Mouse (Mus musculus): ENCODE measurements at regions not wholly inside any gene's neighbourhood (a gene's known extent, or its start where the extent isn't known, plus 50 kb on each side); places are given as distances from the start of the nearest gene placed in this dataset.
A peak's percentile ranks its signal among the peaks of the same experiment; 100 is the strongest.

- H3K27ac ChIP-seq, result no peak overlapping the region
- WGBS, result 94% methylated on average over 1 of the region's 1 CpGs
These were observed 133.2 kb upstream of the Marcks start for GRCm38 (mm10) chr10:37271967-37272366.

GRCm38 (mm10) chr10:37270236-37271000, 131.7 kb upstream of the Marcks start:
- no peak for DNase-seq (ENCODE audit: low spot score)
- no peaks in the 10 kb centered on the region for H3K4me1 ChIP-seq
- H3K9me3 ChIP-seq (replicated peaks), result no peaks in the 10 kb centered on the region
- 88% methylated on average over 10 of the region's 10 CpGs for WGBS
- H3K4me3 ChIP-seq, result no peak overlapping the region
- no peak overlapping the region for H3K27ac ChIP-seq
- H3K27me3 ChIP-seq (ENCODE audit: low read depth, poor library complexity, severe bottlenecking), result no peaks in the 10 kb centered on the region
- no peaks in the 10 kb centered on the region for H3K36me3 ChIP-seq

More at GRCm38 (mm10) chr10:37271967-37272366, 133.2 kb upstream of the Marcks start:
- Histone ChIP-seq H3K4me1 (no peaks in the 10 kb centered on the region), H3K4me3 (no peak overlapping the region), H3K36me3 (no peaks in the 10 kb centered on the region), H3K27me3 (ENCODE audit: low read depth, poor library complexity, severe bottlenecking) (no peaks in the 10 kb centered on the region), H3K9me3 (replicated peaks) (no peaks in the 10 kb centered on the region)
- no peak for DNase-seq (ENCODE audit: low spot score)

- Histone ChIP-seq H3K4me3 (no peak overlapping the region), H3K27me3 (ENCODE audit: low read depth, poor library complexity, severe bottlenecking) (no peaks in the 10 kb centered on the region), H3K36me3 (no peaks in the 10 kb centered on the region), H3K9me3 (replicated peaks) (no peaks in the 10 kb centered on the region), H3K4me1 (no peaks in the 10 kb centered on the region), H3K27ac (no peak overlapping the region)
- 48% methylated on average over 1 of the region's 1 CpGs for WGBS
- no peak for DNase-seq (ENCODE audit: low spot score)
These were observed 128.2 kb upstream of the Marcks start for GRCm38 (mm10) chr10:37266909-37267308.

GRCm38 (mm10) chr10:37260791-37261488, 122.2 kb upstream of the Marcks start:
- H3K4me1 ChIP-seq, result no peaks in the 10 kb centered on the region
- 76% methylated on average over 8 of the region's 8 CpGs for WGBS
- no peaks in the 10 kb centered on the region for H3K36me3 ChIP-seq
- H3K9me3 ChIP-seq (replicated peaks), result no peaks in the 10 kb centered on the region
- DNase-seq (ENCODE audit: low spot score), result no peak
- H3K4me3 ChIP-seq, result no peak overlapping the region
- no peaks in the 10 kb centered on the region for H3K27me3 ChIP-seq (ENCODE audit: low read depth, poor library complexity, severe bottlenecking)
- no peak overlapping the region for H3K27ac ChIP-seq

- WGBS, result 95% methylated on average over 3 of the region's 3 CpGs
- Histone ChIP-seq H3K4me3 (no peak overlapping the region), H3K27ac (no peak overlapping the region), H3K4me1 (no peaks in the 10 kb centered on the region), H3K36me3 (no peaks in the 10 kb centered on the region), H3K9me3 (replicated peaks) (no peaks in the 10 kb centered on the region), H3K27me3 (ENCODE audit: low read depth, poor library complexity, severe bottlenecking) (no peaks in the 10 kb centered on the region)
- no peak for DNase-seq (ENCODE audit: low spot score)
These were observed 120.5 kb upstream of the Marcks start for GRCm38 (mm10) chr10:37259186-37259585.

- Histone ChIP-seq H3K4me3 (no peak overlapping the region), H3K27ac (no peak overlapping the region), H3K27me3 (ENCODE audit: low read depth, poor library complexity, severe bottlenecking) (no peaks in the 10 kb centered on the region), H3K9me3 (replicated peaks) (no peaks in the 10 kb centered on the region), H3K36me3 (no peaks in the 10 kb centered on the region), H3K4me1 (no peaks in the 10 kb centered on the region)
- no peak for DNase-seq (ENCODE audit: low spot score)
- 79% methylated on average over 6 of the region's 6 CpGs for WGBS
These were observed 118.8 kb upstream of the Marcks start for GRCm38 (mm10) chr10:37257544-37257943.

- Histone ChIP-seq H3K9me3 (replicated peaks) (no peaks in the 10 kb centered on the region), H3K27ac (peak overlapping the region; percentile 37), H3K4me1 (peaks cover 7% of the 10 kb centered on the region), H3K36me3 (no peaks in the 10 kb centered on the region), H3K4me3 (no peak overlapping the region), H3K27me3 (ENCODE audit: low read depth, poor library complexity, severe bottlenecking) (no peaks in the 10 kb centered on the region)
- no peak for DNase-seq (ENCODE audit: low spot score)
- WGBS, result 86% methylated on average over 6 of the region's 6 CpGs
These were observed 112.3 kb upstream of the Marcks start for GRCm38 (mm10) chr10:37250934-37251521.

- peak overlapping the region; percentile 42; the same call in 1 of the 2 replicates for H3K27ac ChIP-seq
These were observed 111.4 kb upstream of the Marcks start for GRCm38 (mm10) chr10:37250157-37250556.

GRCm38 (mm10) chr10:37249511-37249910, 110.8 kb upstream of the Marcks start:
- peaks cover 7% of the 10 kb centered on the region for H3K4me1 ChIP-seq
- H3K27ac ChIP-seq, result peak overlapping the region; percentile 42; the same call in 1 of the 2 replicates
- DNase-seq (ENCODE audit: low spot score), result no peak
- H3K27me3 ChIP-seq (ENCODE audit: low read depth, poor library complexity, severe bottlenecking), result no peaks in the 10 kb centered on the region
- 87% methylated on average over 4 of the region's 4 CpGs for WGBS
- H3K36me3 ChIP-seq, result no peaks in the 10 kb centered on the region
- H3K9me3 ChIP-seq (replicated peaks), result no peaks in the 10 kb centered on the region
- no peak overlapping the region for H3K4me3 ChIP-seq

More at GRCm38 (mm10) chr10:37250157-37250556, 111.4 kb upstream of the Marcks start:
- no peaks in the 10 kb centered on the region for H3K9me3 ChIP-seq (replicated peaks)
- no peaks in the 10 kb centered on the region for H3K36me3 ChIP-seq
- no peaks in the 10 kb centered on the region for H3K27me3 ChIP-seq (ENCODE audit: low read depth, poor library complexity, severe bottlenecking)
- WGBS, result 34% methylated on average over 2 of the region's 2 CpGs
- H3K4me3 ChIP-seq, result no peak overlapping the region
- no peak for DNase-seq (ENCODE audit: low spot score)
- H3K4me1 ChIP-seq, result peaks cover 7% of the 10 kb centered on the region

- no peak overlapping the region for H3K27ac ChIP-seq
- H3K9me3 ChIP-seq (replicated peaks), result no peaks in the 10 kb centered on the region
- no peak overlapping the region for H3K4me3 ChIP-seq
- DNase-seq (ENCODE audit: low spot score), result no peak
- peaks cover 9% of the 10 kb centered on the region for H3K4me1 ChIP-seq
- H3K27me3 ChIP-seq (ENCODE audit: low read depth, poor library complexity, severe bottlenecking), result no peaks in the 10 kb centered on the region
- no peaks in the 10 kb centered on the region for H3K36me3 ChIP-seq
These were observed 108.4 kb upstream of the Marcks start for GRCm38 (mm10) chr10:37247121-37247520.

- Histone ChIP-seq H3K9me3 (replicated peaks) (no peaks in the 10 kb centered on the region), H3K27me3 (ENCODE audit: low read depth, poor library complexity, severe bottlenecking) (no peaks in the 10 kb centered on the region), H3K36me3 (no peaks in the 10 kb centered on the region), H3K4me1 (peaks cover 18% of the 10 kb centered on the region), H3K27ac (no peak overlapping the region), H3K4me3 (no peak overlapping the region)
- DNase-seq (ENCODE audit: low spot score), result no peak
- 89% methylated on average over 2 of the region's 2 CpGs for WGBS
These were observed 104.4 kb upstream of the Marcks start for GRCm38 (mm10) chr10:37243136-37243535.

GRCm38 (mm10) chr10:37241821-37242263, 103.1 kb upstream of the Marcks start:
- 56% methylated on average over 4 of the region's 4 CpGs for WGBS
- H3K4me1 ChIP-seq, result peaks cover 18% of the 10 kb centered on the region
- no peak overlapping the region for H3K4me3 ChIP-seq
- DNase-seq (ENCODE audit: low spot score), result no peak
- H3K9me3 ChIP-seq (replicated peaks), result no peaks in the 10 kb centered on the region
- H3K27ac ChIP-seq, result no peak overlapping the region; the same call in 1 of the 2 replicates
- H3K27me3 ChIP-seq (ENCODE audit: low read depth, poor library complexity, severe bottlenecking), result no peaks in the 10 kb centered on the region
- no peaks in the 10 kb centered on the region for H3K36me3 ChIP-seq

- Histone ChIP-seq H3K27ac (0 out of 2 replicates have a peak overlapping the region, but pooled peaks have one; percentile 9), H3K9me3 (replicated peaks) (no peaks in the 10 kb centered on the region), H3K4me3 (no peak overlapping the region), H3K36me3 (no peaks in the 10 kb centered on the region), H3K27me3 (ENCODE audit: low read depth, poor library complexity, severe bottlenecking) (no peaks in the 10 kb centered on the region), H3K4me1 (peaks cover 27% of the 10 kb centered on the region)
- no peak for DNase-seq (ENCODE audit: low spot score)
- WGBS, result 79% methylated on average over 4 of the region's 4 CpGs
These were observed 101.9 kb upstream of the Marcks start for GRCm38 (mm10) chr10:37240634-37241033.
